Mouse (Mus musculus): ENCODE data around the gene Rps25. TPM values are rescaled to one million over a fixed set of nuclear protein-coding genes. Genes with fewer than 3 reads are reported as not detected.
"Not testable (repeated sequence)": the region's sequence is repeated elsewhere in the genome, so short reads cannot be mapped to it uniquely, and the experiment has no call there.

Rps25 gene
- polyA plus RNA-seq, 1 experiment = 149 TPM

- no peaks in the 10 kb centered on the region for H3K9me3 ChIP-seq
- H3K36me3 ChIP-seq (replicated peaks; ENCODE audit: low read length) = peaks cover 39% of the 10 kb centered on the region
- peaks cover 45% of the 10 kb centered on the region for H3K4me1 ChIP-seq
- H3K27me3 ChIP-seq (replicated peaks) = no peaks in the 10 kb centered on the region
- H3K4me3 ChIP-seq (replicated peaks) = peak overlapping the region; percentile 100
- no peak for TF ChIP-seq GATA1 (IDR thresholded peaks at IDR 0.05; ENCODE audit: borderline replicate concordance, low read length)
- no peak for TF ChIP-seq FLI1 (IDR thresholded peaks at IDR 0.05; ENCODE audit: low read length)
Observed at GRCm38 (mm10) chr9:44417156-44417891, 10.4 kb downstream of the Rps25 start.

DNA sequence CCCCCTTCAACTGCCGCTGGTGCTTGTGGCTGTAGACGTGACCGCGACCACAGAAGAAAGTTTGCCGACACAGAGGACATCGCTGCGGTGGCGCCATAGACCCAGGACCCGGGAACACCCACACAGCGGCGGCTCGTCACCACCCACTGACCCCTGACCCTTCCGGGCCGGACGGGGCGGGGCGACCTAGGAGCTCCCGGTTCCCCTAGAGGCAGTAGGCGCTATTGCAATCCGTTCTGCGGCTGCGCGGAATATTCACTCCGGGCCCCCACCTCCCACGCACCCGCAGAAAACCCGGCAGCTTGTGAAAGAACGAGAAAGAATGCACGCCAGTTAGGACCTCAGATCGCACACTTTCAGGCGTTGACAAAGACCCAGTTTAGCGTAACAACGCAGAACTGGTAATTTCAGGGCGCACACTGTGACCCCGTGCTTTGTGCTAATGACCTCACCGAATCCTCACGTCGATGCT is 11.0 kb downstream of the Rps25 start:
- no peaks in the 10 kb centered on the region for H3K27me3 ChIP-seq (replicated peaks)
- H3K9me3 ChIP-seq = no peaks in the 10 kb centered on the region
- peaks cover 39% of the 10 kb centered on the region for H3K4me1 ChIP-seq
- no peak for TF ChIP-seq FLI1 (IDR thresholded peaks at IDR 0.05; ENCODE audit: low read length)
- TF ChIP-seq GATA1 (IDR thresholded peaks at IDR 0.05; ENCODE audit: borderline replicate concordance, low read length) = no peak
- H3K36me3 ChIP-seq (replicated peaks; ENCODE audit: low read length) = peaks cover 33% of the 10 kb centered on the region
- peak overlapping the region; percentile 100 for H3K4me3 ChIP-seq (replicated peaks)

GRCm38 (mm10) chr9:44418519-44419385 is 11.8 kb downstream of the Rps25 start, which contains the start of gene Ccdc84:
Gene Ccdc84 (minus strand): TSS chr9:44418569.
- no peaks in the 10 kb centered on the region for H3K9me3 ChIP-seq
- H3K36me3 ChIP-seq (replicated peaks; ENCODE audit: low read length) = peaks cover 25% of the 10 kb centered on the region
- H3K4me3 ChIP-seq (replicated peaks) = peak within 1 kb of the TSS; percentile 100
- peaks cover 34% of the 10 kb centered on the region for H3K4me1 ChIP-seq
- TF ChIP-seq FLI1 (IDR thresholded peaks at IDR 0.05; ENCODE audit: low read length) (no peak), GATA1 (IDR thresholded peaks at IDR 0.05; ENCODE audit: borderline replicate concordance, low read length) (no peak)
- no peaks in the 10 kb centered on the region for H3K27me3 ChIP-seq (replicated peaks)

- not testable (repeated sequence) for H3K4me3 ChIP-seq (replicated peaks); H3K27me3 ChIP-seq (replicated peaks); H3K9me3 ChIP-seq
- Histone ChIP-seq H3K4me1 (peaks cover 34% of the 10 kb centered on the region), H3K36me3 (replicated peaks; ENCODE audit: low read length) (peaks cover 15% of the 10 kb centered on the region)
Observed at GRCm38 (mm10) chr9:44419730-44420129, 12.8 kb downstream of the Rps25 start.

- Histone ChIP-seq H3K36me3 (replicated peaks; ENCODE audit: low read length) (peaks cover 12% of the 10 kb centered on the region), H3K4me1 (peaks cover 34% of the 10 kb centered on the region), H3K27me3 (replicated peaks) (no peaks in the 10 kb centered on the region), H3K9me3 (no peaks in the 10 kb centered on the region), H3K4me3 (replicated peaks) (no peak overlapping the region)
- no peak for TF ChIP-seq GATA1 (IDR thresholded peaks at IDR 0.05; ENCODE audit: borderline replicate concordance, low read length)
- no peak for TF ChIP-seq FLI1 (IDR thresholded peaks at IDR 0.05; ENCODE audit: low read length)
Observed at GRCm38 (mm10) chr9:44420280-44420898, 13.4 kb downstream of the Rps25 start.

DNA sequence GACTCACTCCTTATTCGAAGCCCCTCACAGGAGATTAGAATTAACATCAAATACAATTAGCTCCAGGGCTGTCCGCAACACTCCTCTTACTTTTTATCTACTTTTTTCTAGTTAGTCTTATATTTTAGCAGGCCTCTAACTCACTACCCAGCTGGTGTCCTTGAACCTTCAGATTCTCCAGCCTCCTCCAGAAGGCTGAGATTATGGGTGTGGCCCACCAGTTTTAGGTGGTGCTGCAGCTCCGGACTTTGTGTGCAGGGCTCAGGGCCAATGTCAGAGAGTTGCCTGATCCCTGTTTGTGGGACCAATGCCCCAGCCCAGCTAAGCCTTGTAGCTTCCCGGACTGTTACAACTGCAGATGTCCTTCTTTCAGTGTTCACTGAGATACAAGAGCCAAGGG is 16.6 kb downstream of the Rps25 start:
- Histone ChIP-seq H3K4me1 (peaks cover 10% of the 10 kb centered on the region), H3K27me3 (replicated peaks) (peaks cover 4% of the 10 kb centered on the region), H3K36me3 (replicated peaks; ENCODE audit: low read length) (no peaks in the 10 kb centered on the region), H3K9me3 (no peaks in the 10 kb centered on the region), H3K4me3 (replicated peaks) (no peak overlapping the region)
- TF ChIP-seq FLI1 (IDR thresholded peaks at IDR 0.05; ENCODE audit: low read length) (no peak), GATA1 (IDR thresholded peaks at IDR 0.05; ENCODE audit: borderline replicate concordance, low read length) (no peak)

DNA sequence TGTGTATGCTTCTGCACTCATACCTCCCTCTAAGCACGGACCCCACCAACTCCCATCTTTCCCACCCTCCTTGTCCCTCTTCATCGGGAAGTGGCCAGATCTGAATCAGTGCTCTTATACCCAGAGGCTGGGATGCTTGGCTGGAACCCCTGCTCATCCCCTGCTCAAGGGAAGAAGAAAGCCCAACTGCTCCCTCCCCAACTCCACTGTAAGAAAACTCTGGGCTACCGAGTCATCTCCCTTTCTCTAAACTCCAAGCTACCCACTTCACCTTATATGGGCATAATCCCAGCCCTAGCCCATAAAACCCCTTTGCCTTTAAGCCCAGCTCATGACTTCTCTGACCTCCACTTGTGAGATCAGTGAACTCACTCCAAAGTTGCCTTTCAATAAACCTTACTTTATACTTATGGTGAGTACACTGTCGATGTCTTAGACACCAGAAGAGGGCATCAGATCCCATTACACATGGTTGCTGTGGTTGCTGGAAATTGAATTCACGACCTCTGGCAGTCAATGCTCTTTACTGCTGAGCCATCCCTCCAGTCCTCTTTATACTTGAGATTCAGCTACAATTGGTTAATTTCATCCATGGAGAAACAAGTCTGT is 25.7 kb downstream of the Rps25 start:
- no peaks in the 10 kb centered on the region for H3K9me3 ChIP-seq

DNA sequence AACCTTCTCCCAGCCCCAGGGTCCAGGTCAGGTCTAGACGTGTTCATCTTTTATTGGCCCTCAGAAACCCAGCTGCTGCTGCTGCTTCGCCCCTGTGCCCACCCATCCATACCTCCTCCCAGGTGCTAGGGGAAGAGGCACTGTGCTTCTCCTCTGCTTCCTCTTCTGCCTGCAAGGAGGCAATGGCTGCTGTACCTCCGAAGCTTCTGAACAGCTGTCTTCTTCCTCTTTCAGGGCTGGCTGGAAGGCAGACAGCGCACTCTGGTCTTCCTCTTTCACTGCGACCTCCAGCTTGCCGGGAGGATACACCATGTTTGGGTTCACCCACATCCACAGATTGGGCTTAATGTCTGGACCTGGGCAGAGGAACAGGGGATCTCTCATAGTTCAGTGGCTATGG is 28.8 kb downstream of the Rps25 start:
- TF ChIP-seq GATA1 (IDR thresholded peaks at IDR 0.05; ENCODE audit: borderline replicate concordance, low read length) = no peak
- TF ChIP-seq FLI1 (IDR thresholded peaks at IDR 0.05; ENCODE audit: low read length) = no peak
- H3K36me3 ChIP-seq (replicated peaks; ENCODE audit: low read length) = no peaks in the 10 kb centered on the region
- peaks cover 42% of the 10 kb centered on the region for H3K27me3 ChIP-seq (replicated peaks)
- peaks cover 17% of the 10 kb centered on the region for H3K4me1 ChIP-seq
- peak overlapping the region; percentile 66 for H3K4me3 ChIP-seq (replicated peaks)
- H3K9me3 ChIP-seq = no peaks in the 10 kb centered on the region

More for the DNA sequence above, 25.7 kb downstream of the Rps25 start:
- Histone ChIP-seq H3K36me3 (replicated peaks; ENCODE audit: low read length) (no peaks in the 10 kb centered on the region), H3K4me1 (peaks cover 17% of the 10 kb centered on the region), H3K4me3 (replicated peaks) (no peak overlapping the region), H3K27me3 (replicated peaks) (peaks cover 32% of the 10 kb centered on the region)
- TF ChIP-seq FLI1 (IDR thresholded peaks at IDR 0.05; ENCODE audit: low read length) = no peak
- TF ChIP-seq GATA1 (IDR thresholded peaks at IDR 0.05; ENCODE audit: borderline replicate concordance, low read length) = no peak

DNA sequence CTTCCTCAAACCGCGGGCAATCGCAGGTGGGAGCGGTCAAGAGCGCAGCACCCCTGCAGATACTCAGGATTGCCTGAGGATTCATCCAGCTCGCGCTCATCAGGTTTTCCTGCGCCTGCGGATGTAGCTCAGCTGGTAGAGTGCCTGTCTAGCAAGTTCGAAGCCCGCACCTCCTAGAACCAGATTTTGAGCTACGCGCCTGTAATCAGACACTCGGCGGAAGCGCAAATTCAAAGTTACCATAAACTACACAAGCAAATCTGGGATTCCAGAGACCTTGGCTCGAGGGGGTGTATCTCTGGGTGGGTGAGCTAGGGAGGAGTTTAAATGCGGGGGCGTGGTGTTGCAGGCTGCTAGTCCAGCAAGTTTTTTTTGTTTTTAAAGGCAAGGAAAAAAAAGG is 34.0 kb downstream of the Rps25 start, which contains the start of gene Foxr1:
Foxr1 (minus strand) TSS at position 176 of the 400 bp plus-strand sequence.
- TF ChIP-seq GATA1 (IDR thresholded peaks at IDR 0.05; ENCODE audit: borderline replicate concordance, low read length) = no peak
- no peak for TF ChIP-seq FLI1 (IDR thresholded peaks at IDR 0.05; ENCODE audit: low read length)
- H3K27me3 ChIP-seq (replicated peaks) = peaks cover 20% of the 10 kb centered on the region
- no peak within 1 kb of the TSS for H3K4me3 ChIP-seq (replicated peaks)
- H3K36me3 ChIP-seq (replicated peaks; ENCODE audit: low read length) = no peaks in the 10 kb centered on the region
- no peaks in the 10 kb centered on the region for H3K9me3 ChIP-seq
- H3K4me1 ChIP-seq = peaks cover 7% of the 10 kb centered on the region

GRCm38 (mm10) chr9:44444402-44445025 is 37.6 kb downstream of the Rps25 start:
- peaks cover 12% of the 10 kb centered on the region for H3K27me3 ChIP-seq (replicated peaks)
- not testable (repeated sequence) for H3K9me3 ChIP-seq; H3K4me3 ChIP-seq (replicated peaks); H3K4me1 ChIP-seq; H3K36me3 ChIP-seq (replicated peaks; ENCODE audit: low read length)

All from megakaryocyte, embryonic 14.5 days (primary cell).